Mouse (Mus musculus): ENCODE results near the gene Tmem144. TPM values are rescaled to one million over a fixed set of nuclear protein-coding genes. Genes with fewer than 3 reads are reported as not detected.

The Tmem144 gene
- polyA plus RNA-seq, 1 experiment from 2014 or later = 5.1 TPM

- H3K9me3 ChIP-seq (replicated peaks) = no peaks in the 10 kb centered on the region
These were observed 465 bp downstream of the Tmem144 start for GRCm38 (mm10) chr3:79852108-79852507.

GRCm38 (mm10) chr3:79850656-79851055 lies 1.9 kb downstream of the Tmem144 start:
- WGBS = 42% methylated on average over 6 of the region's 6 CpGs
- Histone ChIP-seq H3K4me3 (replicated peaks) (no peak overlapping the region), H3K27ac (no peak overlapping the region), H3K9ac (no peak overlapping the region), H3K4me2 (no peak overlapping the region), H3K9me3 (replicated peaks) (no peaks in the 10 kb centered on the region), H3K36me3 (no peaks in the 10 kb centered on the region), H3K4me1 (peaks cover 9% of the 10 kb centered on the region), H3K27me3 (no peaks in the 10 kb centered on the region)
- no peak for ATAC-seq (replicated peaks; ENCODE audit: low FRiP score)

More at GRCm38 (mm10) chr3:79852108-79852507, 465 bp downstream of the Tmem144 start:
- Histone ChIP-seq H3K36me3 (no peaks in the 10 kb centered on the region), H3K4me2 (no peak overlapping the region), H3K4me1 (peaks cover 9% of the 10 kb centered on the region), H3K9ac (no peak overlapping the region), H3K4me3 (replicated peaks) (no peak overlapping the region), H3K27ac (no peak overlapping the region), H3K27me3 (no peaks in the 10 kb centered on the region)
- ATAC-seq (replicated peaks; ENCODE audit: low FRiP score) = no peak
- 81% methylated on average over 3 of the region's 3 CpGs for WGBS

- WGBS = 68% methylated on average over 2 of the region's 2 CpGs
- Histone ChIP-seq H3K27ac (no peak overlapping the region), H3K4me1 (peaks cover 9% of the 10 kb centered on the region), H3K4me2 (no peak overlapping the region), H3K9ac (no peak overlapping the region), H3K9me3 (replicated peaks) (no peaks in the 10 kb centered on the region), H3K27me3 (no peaks in the 10 kb centered on the region), H3K36me3 (no peaks in the 10 kb centered on the region), H3K4me3 (replicated peaks) (no peak overlapping the region)
- peak; percentile 61 for ATAC-seq (replicated peaks; ENCODE audit: low FRiP score)
These were observed 3.0 kb downstream of the Tmem144 start for GRCm38 (mm10) chr3:79849621-79850020.

- H3K4me2 ChIP-seq = no peak overlapping the region
- 0 out of 2 replicates have a peak, but pooled peaks cover 3% of the 10 kb centered on the region for H3K4me1 ChIP-seq
- H3K9ac ChIP-seq = no peak overlapping the region
- WGBS = 39% methylated on average over 4 of the region's 4 CpGs
- ATAC-seq (replicated peaks; ENCODE audit: low FRiP score) = no peak
- H3K4me3 ChIP-seq (replicated peaks) = no peak overlapping the region
- H3K27ac ChIP-seq = no peak overlapping the region
- no peaks in the 10 kb centered on the region for H3K27me3 ChIP-seq
- H3K36me3 ChIP-seq = no peaks in the 10 kb centered on the region
- no peaks in the 10 kb centered on the region for H3K9me3 ChIP-seq (replicated peaks)
These were observed 3.7 kb downstream of the Tmem144 start for GRCm38 (mm10) chr3:79848841-79849240.

- WGBS = 66% methylated on average over 5 of the region's 5 CpGs
These were observed 5.9 kb downstream of the Tmem144 start for GRCm38 (mm10) chr3:79846633-79847032.

GRCm38 (mm10) chr3:79843999-79844398 lies 8.6 kb downstream of the Tmem144 start:
- H3K9ac ChIP-seq = no peak overlapping the region
- ATAC-seq (replicated peaks; ENCODE audit: low FRiP score) = no peak
- H3K36me3 ChIP-seq = no peaks in the 10 kb centered on the region
- no peaks in the 10 kb centered on the region for H3K27me3 ChIP-seq
- no peak overlapping the region for H3K27ac ChIP-seq
- 90% methylated on average over 9 of the region's 9 CpGs for WGBS
- H3K9me3 ChIP-seq (replicated peaks) = no peaks in the 10 kb centered on the region
- no peak overlapping the region for H3K4me2 ChIP-seq
- no peak overlapping the region for H3K4me3 ChIP-seq (replicated peaks)
- 0 out of 2 replicates have a peak, but pooled peaks cover 6% of the 10 kb centered on the region for H3K4me1 ChIP-seq

More at GRCm38 (mm10) chr3:79846633-79847032, 5.9 kb downstream of the Tmem144 start:
- no peaks in the 10 kb centered on the region for H3K27me3 ChIP-seq
- H3K9me3 ChIP-seq (replicated peaks) = no peaks in the 10 kb centered on the region
- no peak for ATAC-seq (replicated peaks; ENCODE audit: low FRiP score)
- H3K9ac ChIP-seq = no peak overlapping the region
- H3K4me3 ChIP-seq (replicated peaks) = no peak overlapping the region
- no peaks in the 10 kb centered on the region for H3K36me3 ChIP-seq
- H3K4me2 ChIP-seq = no peak overlapping the region
- 0 out of 2 replicates have a peak, but pooled peaks cover 4% of the 10 kb centered on the region for H3K4me1 ChIP-seq
- no peak overlapping the region for H3K27ac ChIP-seq

GRCm38 (mm10) chr3:79842616-79843016 lies 10.0 kb downstream of the Tmem144 start:
- peak overlapping the region; percentile 56 for H3K4me3 ChIP-seq (replicated peaks)
- peak; percentile 92 for ATAC-seq (replicated peaks; ENCODE audit: low FRiP score)
- no peaks in the 10 kb centered on the region for H3K9me3 ChIP-seq (replicated peaks)
- peak overlapping the region; percentile 51 for H3K9ac ChIP-seq
- H3K27me3 ChIP-seq = no peaks in the 10 kb centered on the region
- under 1% methylated on average over 19 of the region's 19 CpGs for WGBS
- 0 out of 2 replicates have a peak, but pooled peaks cover 6% of the 10 kb centered on the region for H3K4me1 ChIP-seq
- no peaks in the 10 kb centered on the region for H3K36me3 ChIP-seq
- peak overlapping the region; percentile 71 for H3K4me2 ChIP-seq
- H3K27ac ChIP-seq = peak overlapping the region; percentile 81

- H3K4me3 ChIP-seq (replicated peaks) = peak overlapping the region; percentile 56
- H3K9me3 ChIP-seq (replicated peaks) = no peaks in the 10 kb centered on the region
- H3K27me3 ChIP-seq = no peaks in the 10 kb centered on the region
- 0 out of 2 replicates have a peak, but pooled peaks cover 6% of the 10 kb centered on the region for H3K4me1 ChIP-seq
- peak overlapping the region; percentile 71 for H3K4me2 ChIP-seq
- peak; percentile 88 for ATAC-seq (replicated peaks; ENCODE audit: low FRiP score)
- 8% methylated on average over 12 of the region's 12 CpGs for WGBS
- H3K27ac ChIP-seq = peak overlapping the region; percentile 81
- peak overlapping the region; percentile 51 for H3K9ac ChIP-seq
- H3K36me3 ChIP-seq = no peaks in the 10 kb centered on the region
These were observed 10.4 kb downstream of the Tmem144 start for GRCm38 (mm10) chr3:79842165-79842564.

GRCm38 (mm10) chr3:79841475-79841874 lies 11.1 kb downstream of the Tmem144 start:
- H3K27me3 ChIP-seq = no peaks in the 10 kb centered on the region
- no peak overlapping the region for H3K9ac ChIP-seq
- no peaks in the 10 kb centered on the region for H3K9me3 ChIP-seq (replicated peaks)
- H3K36me3 ChIP-seq = no peaks in the 10 kb centered on the region
- H3K4me1 ChIP-seq = 0 out of 2 replicates have a peak, but pooled peaks cover 6% of the 10 kb centered on the region
- no peak for ATAC-seq (replicated peaks; ENCODE audit: low FRiP score)
- peak overlapping the region; percentile 71 for H3K4me2 ChIP-seq
- H3K4me3 ChIP-seq (replicated peaks) = peak overlapping the region; percentile 56
- H3K27ac ChIP-seq = no peak overlapping the region
- 67% methylated on average over 6 of the region's 6 CpGs for WGBS

- ATAC-seq (replicated peaks; ENCODE audit: low FRiP score) = no peak
- H3K4me1 ChIP-seq = 0 out of 2 replicates have a peak, but pooled peaks cover 6% of the 10 kb centered on the region
- no peak overlapping the region for H3K4me2 ChIP-seq
- no peaks in the 10 kb centered on the region for H3K27me3 ChIP-seq
- H3K27ac ChIP-seq = no peak overlapping the region
- H3K9me3 ChIP-seq (replicated peaks) = no peaks in the 10 kb centered on the region
- H3K4me3 ChIP-seq (replicated peaks) = no peak overlapping the region
- WGBS = 61% methylated on average over 6 of the region's 6 CpGs
- no peaks in the 10 kb centered on the region for H3K36me3 ChIP-seq
- no peak overlapping the region for H3K9ac ChIP-seq
These were observed 13.8 kb downstream of the Tmem144 start for GRCm38 (mm10) chr3:79838751-79839150.

- ATAC-seq (replicated peaks; ENCODE audit: low FRiP score) = no peak
- H3K27ac ChIP-seq = no peak overlapping the region
- no peak overlapping the region for H3K9ac ChIP-seq
- no peaks in the 10 kb centered on the region for H3K4me1 ChIP-seq
- H3K9me3 ChIP-seq (replicated peaks) = no peaks in the 10 kb centered on the region
- no peaks in the 10 kb centered on the region for H3K36me3 ChIP-seq
- no peaks in the 10 kb centered on the region for H3K27me3 ChIP-seq
- no peak overlapping the region for H3K4me3 ChIP-seq (replicated peaks)
- H3K4me2 ChIP-seq = no peak overlapping the region
These were observed 23.3 kb downstream of the Tmem144 start for GRCm38 (mm10) chr3:79829289-79829688.

GRCm38 (mm10) chr3:79825067-79825780 lies 27.3 kb downstream of the Tmem144 start:
- Histone ChIP-seq H3K27me3 (no peaks in the 10 kb centered on the region), H3K9me3 (replicated peaks) (no peaks in the 10 kb centered on the region), H3K4me2 (no peak overlapping the region), H3K36me3 (no peaks in the 10 kb centered on the region), H3K4me1 (no peaks in the 10 kb centered on the region), H3K27ac (no peak overlapping the region), H3K4me3 (replicated peaks) (no peak overlapping the region), H3K9ac (no peak overlapping the region)
- no peak for ATAC-seq (replicated peaks; ENCODE audit: low FRiP score)
- 83% methylated on average over 14 of the region's 14 CpGs for WGBS
